Mouse (Mus musculus) liver, embryonic 11.5 days (tissue): ENCODE measurements around the gene Cox7a2l. TPM values are rescaled to one million over a fixed set of nuclear protein-coding genes. Genes with fewer than 3 reads are reported as not detected.

Experiments used
- ATAC-seq: fragments of 200-750 bp; cut with Nextera tagmentation; replicated peaks from 2 replicates; pipeline ENCODE4 v1.8.0; 2017; ENCODE audit warnings: moderate number of reproducible peaks, mild to moderate bottlenecking, moderate TSS enrichment, moderate library complexity; ENCODE audit not compliant: low FRiP score
- DNase-seq: peaks from one replicate; pipeline ENCODE4 v3.0.0-alpha.2; 2017; ENCODE audit warnings: low spot score
- H3K27ac ChIP-seq: fragments of 300-500 bp; sonication (generic); 2 replicates; pipeline ENCODE4 v1.5.1; 2014; ENCODE audit warnings: mild to moderate bottlenecking, low read depth, low read length, control low read depth
- H3K27me3 ChIP-seq: fragments of 300-500 bp; sonication (generic); replicated peaks from 2 replicates; pipeline ENCODE4 v1.6.1; 2014; ENCODE audit warnings: low read length, mixed read lengths; ENCODE audit not compliant: control insufficient read depth, insufficient read depth
- H3K36me3 ChIP-seq: fragments of 300-500 bp; sonication (generic); 2 replicates; pipeline ENCODE4 v1.6.1; 2014; ENCODE audit warnings: mild to moderate bottlenecking, low read length, moderate library complexity, mixed read lengths; ENCODE audit not compliant: control insufficient read depth, insufficient read depth
- H3K4me1 ChIP-seq: fragments of 300-500 bp; sonication (generic); replicated peaks from 2 replicates; pipeline ENCODE4 v1.6.1; 2014; ENCODE audit warnings: low read length, mixed read lengths; ENCODE audit not compliant: control insufficient read depth, insufficient read depth
- H3K4me2 ChIP-seq: fragments of 300-500 bp; sonication (generic); 2 replicates; pipeline ENCODE4 v1.6.1; 2014; ENCODE audit warnings: mild to moderate bottlenecking, control low read depth, moderate library complexity
- H3K4me3 ChIP-seq: fragments of 300-500 bp; sonication (generic); 2 replicates; pipeline ENCODE4 v1.5.1; 2014; ENCODE audit warnings: low read depth, low read length, control low read depth
- H3K9ac ChIP-seq: fragments of 300-500 bp; sonication (generic); 2 replicates; pipeline ENCODE4 v1.6.1; 2014; ENCODE audit warnings: low read depth, low read length, control low read depth
- H3K9me3 ChIP-seq: fragments of 300-500 bp; sonication (generic); 2 replicates; pipeline ENCODE4 v1.6.1; 2016; ENCODE audit warnings: low read length, inconsistent platforms, mixed read lengths; ENCODE audit not compliant: control insufficient read depth
- WGBS: fragments of 180-500 bp; shearing (Covaris S2); extraction: QIAGEN DNeasy Blood & Tissue Kit; methylation state at CpG from one replicate; pipeline ENCODE4 v1.1.7; 2014; 5-methylcytosine and 5-hydroxymethylcytosine counted together
- polyA plus RNA-seq: library from polyadenylated mRNA; unstranded; fragments of >200 nt; fragmentation: Nextera tagmentation; extraction: Ambion mirVana; gene quantifications from 2 replicates; pipeline ENCODE4 v1.2.1, GENCODE M21; 2014

The Cox7a2l gene
- polyA plus RNA-seq, 1 experiment from 2014 or later = 134 TPM

- peaks cover 17% of the 10 kb centered on the region; the same call in 1 of the 2 replicates for H3K36me3 ChIP-seq
- H3K27ac ChIP-seq = no peak overlapping the region
- no peak overlapping the region for H3K4me3 ChIP-seq
- 85% methylated on average over 7 of the region's 7 CpGs for WGBS
- no peaks in the 10 kb centered on the region for H3K4me1 ChIP-seq
- no peaks in the 10 kb centered on the region for H3K27me3 ChIP-seq
- no peaks in the 10 kb centered on the region for H3K9me3 ChIP-seq
- no peak for DNase-seq
- no peak overlapping the region for H3K4me2 ChIP-seq
- no peak for ATAC-seq
- H3K9ac ChIP-seq = no peak overlapping the region
These were observed 34.2 kb downstream of the Cox7a2l start for GRCm38 (mm10) chr17:83482817-83483536.

GRCm38 (mm10) chr17:83481551-83481950, 35.6 kb downstream of the Cox7a2l start:
- Histone ChIP-seq H3K4me2 (no peak overlapping the region), H3K36me3 (peaks cover 25% of the 10 kb centered on the region; the same call in 1 of the 2 replicates), H3K9me3 (no peaks in the 10 kb centered on the region), H3K27ac (no peak overlapping the region), H3K4me3 (no peak overlapping the region), H3K4me1 (no peaks in the 10 kb centered on the region), H3K9ac (no peak overlapping the region), H3K27me3 (no peaks in the 10 kb centered on the region)
- WGBS = 87% methylated on average over 7 of the region's 7 CpGs
- no peak for DNase-seq
- no peak for ATAC-seq

GRCm38 (mm10) chr17:83477089-83477488, 40.0 kb downstream of the Cox7a2l start:
- Histone ChIP-seq H3K9ac (no peak overlapping the region), H3K27me3 (no peaks in the 10 kb centered on the region), H3K9me3 (no peaks in the 10 kb centered on the region), H3K36me3 (peaks cover 39% of the 10 kb centered on the region; the same call in 1 of the 2 replicates), H3K4me3 (no peak overlapping the region), H3K4me1 (no peaks in the 10 kb centered on the region), H3K4me2 (no peak overlapping the region), H3K27ac (no peak overlapping the region)
- DNase-seq = no peak
- ATAC-seq = no peak
- WGBS = 94% methylated on average over 12 of the region's 12 CpGs

GRCm38 (mm10) chr17:83469586-83469985, 47.5 kb downstream of the Cox7a2l start:
- WGBS = 88% methylated on average over 2 of the region's 2 CpGs
- H3K36me3 ChIP-seq = peaks cover 25% of the 10 kb centered on the region; the same call in 1 of the 2 replicates

GRCm38 (mm10) chr17:83466697-83467251, 50.4 kb downstream of the Cox7a2l start:
- Histone ChIP-seq H3K4me3 (no peak overlapping the region), H3K4me2 (no peak overlapping the region), H3K27ac (no peak overlapping the region), H3K36me3 (peaks cover 20% of the 10 kb centered on the region; the same call in 1 of the 2 replicates), H3K9ac (no peak overlapping the region), H3K27me3 (no peaks in the 10 kb centered on the region), H3K4me1 (no peaks in the 10 kb centered on the region), H3K9me3 (no peaks in the 10 kb centered on the region)
- DNase-seq = no peak
- no peak for ATAC-seq
- 80% methylated on average over 6 of the region's 6 CpGs for WGBS

More at GRCm38 (mm10) chr17:83469586-83469985, 47.5 kb downstream of the Cox7a2l start:
- Histone ChIP-seq H3K27ac (no peak overlapping the region), H3K4me3 (no peak overlapping the region), H3K27me3 (no peaks in the 10 kb centered on the region), H3K9me3 (no peaks in the 10 kb centered on the region), H3K4me1 (no peaks in the 10 kb centered on the region), H3K9ac (no peak overlapping the region), H3K4me2 (no peak overlapping the region)
- DNase-seq = no peak
- no peak for ATAC-seq

- H3K36me3 ChIP-seq = peaks cover 22% of the 10 kb centered on the region; the same call in 1 of the 2 replicates
- WGBS = 89% methylated on average over 5 of the region's 5 CpGs
These were observed 51.2 kb downstream of the Cox7a2l start for GRCm38 (mm10) chr17:83465969-83466368.

GRCm38 (mm10) chr17:83457271-83457670, 59.9 kb downstream of the Cox7a2l start:
- Histone ChIP-seq H3K27ac (no peak overlapping the region), H3K4me1 (no peaks in the 10 kb centered on the region), H3K9ac (no peak overlapping the region), H3K36me3 (peaks cover 3% of the 10 kb centered on the region; the same call in 1 of the 2 replicates), H3K4me2 (no peak overlapping the region), H3K27me3 (no peaks in the 10 kb centered on the region), H3K9me3 (no peaks in the 10 kb centered on the region), H3K4me3 (no peak overlapping the region)
- ATAC-seq = no peak
- WGBS = 91% methylated on average over 1 of the region's 1 CpGs
- DNase-seq = no peak

More at GRCm38 (mm10) chr17:83465969-83466368, 51.2 kb downstream of the Cox7a2l start:
- Histone ChIP-seq H3K27ac (no peak overlapping the region), H3K4me3 (no peak overlapping the region), H3K9ac (no peak overlapping the region), H3K27me3 (no peaks in the 10 kb centered on the region), H3K9me3 (no peaks in the 10 kb centered on the region), H3K4me1 (no peaks in the 10 kb centered on the region), H3K4me2 (no peak overlapping the region)
- ATAC-seq (no peak), DNase-seq (no peak)

- H3K27me3 ChIP-seq = no peaks in the 10 kb centered on the region
- no peaks in the 10 kb centered on the region for H3K9me3 ChIP-seq
- ATAC-seq = no peak
- H3K4me3 ChIP-seq = no peak overlapping the region
- H3K4me1 ChIP-seq = no peaks in the 10 kb centered on the region
- WGBS = 82% methylated on average over 5 of the region's 5 CpGs
- no peak overlapping the region for H3K4me2 ChIP-seq
- no peak overlapping the region for H3K27ac ChIP-seq
- DNase-seq = no peak
- H3K9ac ChIP-seq = no peak overlapping the region
- peaks cover 8% of the 10 kb centered on the region; the same call in 1 of the 2 replicates for H3K36me3 ChIP-seq
These were observed 63.5 kb downstream of the Cox7a2l start for GRCm38 (mm10) chr17:83453587-83453986.
